Mouse (Mus musculus) stomach, embryonic 16.5 days (tissue): ENCODE measurements around the gene Kdm4b. TPM values are rescaled to one million over a fixed set of nuclear protein-coding genes. Genes with fewer than 3 reads are reported as not detected.

Source experiments
- ATAC-seq: fragments of 200-750 bp; cut with Nextera tagmentation; 2 replicates; pipeline ENCODE4 v1.8.0; 2017; ENCODE audit warnings: moderate number of reproducible peaks, moderate TSS enrichment; ENCODE audit not compliant: insufficient read depth, low FRiP score
- H3K27ac ChIP-seq: fragments of 300-500 bp; sonication (generic); 2 replicates; pipeline ENCODE4 v1.5.1; 2014; ENCODE audit warnings: low read length
- H3K27me3 ChIP-seq: fragments of 300-500 bp; sonication (generic); 2 replicates; pipeline ENCODE4 v1.6.1; 2014; ENCODE audit warnings: low read length, control low read depth, mixed read lengths; ENCODE audit not compliant: control insufficient read depth, insufficient read depth
- H3K36me3 ChIP-seq: fragments of 300-500 bp; sonication (generic); 2 replicates; pipeline ENCODE4 v1.6.1; 2014; ENCODE audit warnings: low read length; ENCODE audit not compliant: control insufficient read depth, insufficient read depth
- H3K4me1 ChIP-seq: fragments of 300-500 bp; sonication (generic); 2 replicates; pipeline ENCODE4 v1.6.1; 2014; ENCODE audit warnings: low read length, control low read depth, mixed read lengths; ENCODE audit not compliant: control insufficient read depth, insufficient read depth
- H3K4me2 ChIP-seq: fragments of 300-500 bp; sonication (generic); 2 replicates; pipeline ENCODE4 v1.6.1; 2014; ENCODE audit warnings: low read depth, low read length, mixed read lengths
- H3K4me3 ChIP-seq: fragments of 300-500 bp; sonication (generic); replicated peaks from 2 replicates; pipeline ENCODE4 v1.5.1; 2014; ENCODE audit warnings: mild to moderate bottlenecking, low read length
- H3K9ac ChIP-seq: fragments of 300-500 bp; sonication (generic); 2 replicates; pipeline ENCODE4 v1.6.1; 2014; ENCODE audit warnings: low read length
- H3K9me3 ChIP-seq: fragments of 300-500 bp; sonication (generic); replicated peaks from 2 replicates; pipeline ENCODE4 v1.6.1; 2016; ENCODE audit warnings: low read length, control low read depth; ENCODE audit not compliant: control insufficient read depth
- WGBS: fragments of 180-500 bp; shearing (Covaris S2); extraction: QIAGEN DNeasy Blood & Tissue Kit; methylation state at CpG from one replicate; pipeline ENCODE4 v1.1.7; 2014; 5-methylcytosine and 5-hydroxymethylcytosine counted together
- polyA plus RNA-seq: library from polyadenylated mRNA; unstranded; fragments of >200 nt; fragmentation: Nextera tagmentation; extraction: Ambion mirVana; gene quantifications from 2 replicates; pipeline ENCODE4 v1.2.1, GENCODE M21; 2015

The Kdm4b gene
- polyA plus RNA-seq, 1 experiment from 2014 or later: 23.5 TPM

- Histone ChIP-seq H3K36me3 (no peaks in the 10 kb centered on the region), H3K4me1 (peaks cover 20% of the 10 kb centered on the region), H3K4me2 (no peak overlapping the region), H3K9me3 (no peaks in the 10 kb centered on the region), H3K4me3 (no peak overlapping the region), H3K9ac (no peak overlapping the region), H3K27me3 (no peaks in the 10 kb centered on the region), H3K27ac (no peak overlapping the region)
- 76% methylated on average over 1 of the region's 1 CpGs for whole genome bisulfite sequencing
- ATAC-seq: no peak
Measured at GRCm38 (mm10) chr17:56293291-56293690, 32.6 kb upstream of the Kdm4b start.

- Histone ChIP-seq H3K9ac (no peak overlapping the region), H3K27ac (no peak overlapping the region), H3K4me2 (no peak overlapping the region), H3K4me3 (no peak overlapping the region), H3K4me1 (peaks cover 12% of the 10 kb centered on the region), H3K27me3 (no peaks in the 10 kb centered on the region), H3K9me3 (no peaks in the 10 kb centered on the region), H3K36me3 (no peaks in the 10 kb centered on the region)
- no peak for ATAC-seq
- WGBS: 89% methylated on average over 19 of the region's 19 CpGs
Measured at GRCm38 (mm10) chr17:56294241-56294640, 31.6 kb upstream of the Kdm4b start.

GRCm38 (mm10) chr17:56296201-56296600, 29.7 kb upstream of the Kdm4b start:
- H3K4me2 ChIP-seq: no peak overlapping the region
- H3K9me3 ChIP-seq: no peaks in the 10 kb centered on the region
- 55% methylated on average over 1 of the region's 1 CpGs for WGBS
- H3K36me3 ChIP-seq: no peaks in the 10 kb centered on the region
- H3K27ac ChIP-seq: no peak overlapping the region
- no peak overlapping the region for H3K9ac ChIP-seq
- H3K4me3 ChIP-seq: no peak overlapping the region
- peaks cover 4% of the 10 kb centered on the region for H3K4me1 ChIP-seq
- H3K27me3 ChIP-seq: no peaks in the 10 kb centered on the region
- ATAC-seq: no peak

GRCm38 (mm10) chr17:56298238-56298637, 27.6 kb upstream of the Kdm4b start:
- 95% methylated on average over 1 of the region's 1 CpGs for WGBS
- H3K36me3 ChIP-seq: no peaks in the 10 kb centered on the region
- H3K9ac ChIP-seq: no peak overlapping the region
- H3K27me3 ChIP-seq: no peaks in the 10 kb centered on the region
- H3K4me3 ChIP-seq: no peak overlapping the region
- ATAC-seq: no peak
- H3K27ac ChIP-seq: no peak overlapping the region
- peaks cover 7% of the 10 kb centered on the region for H3K4me1 ChIP-seq
- H3K9me3 ChIP-seq: no peaks in the 10 kb centered on the region
- H3K4me2 ChIP-seq: no peak overlapping the region

GRCm38 (mm10) chr17:56300186-56300585, 25.7 kb upstream of the Kdm4b start, which contains the start of gene Arrdc5:
TSS of gene Arrdc5 (minus strand) at chr17:56300286.
- H3K4me1 ChIP-seq: peaks cover 14% of the 10 kb centered on the region
- no peaks in the 10 kb centered on the region for H3K27me3 ChIP-seq
- no peak within 1 kb of the TSS for H3K27ac ChIP-seq
- no peak for ATAC-seq
- no peaks in the 10 kb centered on the region for H3K9me3 ChIP-seq
- WGBS: 89% methylated on average over 9 of the region's 9 CpGs
- H3K9ac ChIP-seq: no peak within 1 kb of the TSS
- H3K4me2 ChIP-seq: no peak within 1 kb of the TSS
- no peak within 1 kb of the TSS for H3K4me3 ChIP-seq
- H3K36me3 ChIP-seq: no peaks in the 10 kb centered on the region

- WGBS: 21% methylated on average over 13 of the region's 13 CpGs
- Histone ChIP-seq H3K36me3 (no peaks in the 10 kb centered on the region), H3K9ac (peak overlapping the region; percentile 56), H3K27me3 (no peaks in the 10 kb centered on the region), H3K4me1 (peaks cover 36% of the 10 kb centered on the region), H3K9me3 (no peaks in the 10 kb centered on the region), H3K4me2 (peak overlapping the region; percentile 99), H3K4me3 (peak overlapping the region; percentile 66), H3K27ac (peak overlapping the region; percentile 93)
- ATAC-seq: peak; percentile 12; the same call in 1 of the 2 replicates
Measured at GRCm38 (mm10) chr17:56302363-56302996, 23.4 kb upstream of the Kdm4b start.

- peak within 1 kb of the TSS; percentile 99 for H3K4me2 ChIP-seq
- peak within 1 kb of the TSS; percentile 66 for H3K4me3 ChIP-seq
- ATAC-seq: peak; percentile 81
- under 1% methylated on average over 43 of the region's 43 CpGs for WGBS
- H3K27ac ChIP-seq: peak within 1 kb of the TSS; percentile 93
- H3K9ac ChIP-seq: peak within 1 kb of the TSS; percentile 80
- no peaks in the 10 kb centered on the region for H3K27me3 ChIP-seq
- H3K4me1 ChIP-seq: peaks cover 43% of the 10 kb centered on the region
- H3K9me3 ChIP-seq: no peaks in the 10 kb centered on the region
- H3K36me3 ChIP-seq: no peaks in the 10 kb centered on the region
Measured at GRCm38 (mm10) chr17:56303160-56303846, 22.6 kb upstream of the Kdm4b start, which contains the start of gene Uhrf1. TSS of gene Uhrf1 (plus strand) at chr17:56303321.

- peaks cover 49% of the 10 kb centered on the region for H3K4me1 ChIP-seq
- ATAC-seq: peak; percentile 94
- 0 out of 2 replicates have a peak, but pooled peaks cover 3% of the 10 kb centered on the region for H3K36me3 ChIP-seq
- WGBS: under 1% methylated on average over 68 of the region's 68 CpGs
- H3K9ac ChIP-seq: peak overlapping the region; percentile 80
- H3K27ac ChIP-seq: peak overlapping the region; percentile 93
- peak overlapping the region; percentile 66 for H3K4me3 ChIP-seq
- H3K9me3 ChIP-seq: no peaks in the 10 kb centered on the region
- peak overlapping the region; percentile 99 for H3K4me2 ChIP-seq
- no peaks in the 10 kb centered on the region for H3K27me3 ChIP-seq
Measured at GRCm38 (mm10) chr17:56303847-56304586, 21.8 kb upstream of the Kdm4b start.

- Histone ChIP-seq H3K4me3 (peak overlapping the region; percentile 66), H3K4me2 (peak overlapping the region; percentile 71), H3K27me3 (no peaks in the 10 kb centered on the region), H3K4me1 (peaks cover 49% of the 10 kb centered on the region), H3K9ac (peak overlapping the region; percentile 72), H3K9me3 (no peaks in the 10 kb centered on the region), H3K27ac (no peak overlapping the region), H3K36me3 (0 out of 2 replicates have a peak, but pooled peaks cover 8% of the 10 kb centered on the region)
- 11% methylated on average over 11 of the region's 11 CpGs for WGBS
- ATAC-seq: no peak
Measured at GRCm38 (mm10) chr17:56304718-56305117, 21.1 kb upstream of the Kdm4b start.
